Mouse (Mus musculus): ENCODE measurements at regions not wholly inside any gene's neighbourhood (a gene's known extent, or its start where the extent isn't known, plus 50 kb on each side); places are given as distances from the start of the nearest gene placed in this dataset.
A peak's percentile ranks its signal among the peaks of the same experiment; 100 is the strongest.

- ATAC-seq (ENCODE audit: low FRiP score), result no peak
- no peaks in the 10 kb centered on the region for H3K9me3 ChIP-seq
- H3K4me2 ChIP-seq, result no peak overlapping the region
- H3K27me3 ChIP-seq, result no peaks in the 10 kb centered on the region
- H3K4me1 ChIP-seq (replicated peaks), result no peaks in the 10 kb centered on the region
- H3K9ac ChIP-seq, result no peak overlapping the region
- H3K4me3 ChIP-seq, result no peak overlapping the region
- no peak overlapping the region for H3K27ac ChIP-seq
- H3K36me3 ChIP-seq, result no peaks in the 10 kb centered on the region
- WGBS, result 95% methylated on average over 2 of the region's 2 CpGs
These were observed 212.2 kb downstream of the Cdh7 start for GRCm38 (mm10) chr1:110194481-110194880.

DNA sequence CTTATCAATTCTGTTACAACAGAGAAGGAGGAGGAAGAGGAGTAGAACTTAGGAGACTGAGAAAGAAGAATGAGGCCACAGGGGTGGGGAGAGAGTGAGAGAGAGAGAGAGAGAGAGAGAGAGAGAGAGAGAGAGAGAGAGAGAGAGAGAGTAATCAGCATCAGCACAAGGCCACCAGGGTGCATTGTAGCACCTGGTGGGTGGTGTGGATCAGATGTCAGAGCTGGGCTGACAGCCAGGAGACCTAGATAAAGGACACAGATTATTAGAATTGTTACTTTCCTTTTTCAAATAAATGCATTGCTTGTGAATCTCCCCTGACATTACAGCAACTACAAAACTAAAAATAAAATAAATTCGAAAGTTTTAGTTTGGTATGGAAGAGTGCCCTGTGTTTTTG is 233.7 kb downstream of the Cdh7 start:
- H3K27ac ChIP-seq, result no peak overlapping the region
- ATAC-seq (ENCODE audit: low FRiP score), result no peak
- no peaks in the 10 kb centered on the region for H3K9me3 ChIP-seq
- no peaks in the 10 kb centered on the region for H3K4me1 ChIP-seq (replicated peaks)
- 95% methylated on average over 1 of the region's 1 CpGs for WGBS
- no peaks in the 10 kb centered on the region for H3K36me3 ChIP-seq
- H3K4me2 ChIP-seq, result no peak overlapping the region
- H3K27me3 ChIP-seq, result no peaks in the 10 kb centered on the region
- no peak overlapping the region for H3K9ac ChIP-seq
- H3K4me3 ChIP-seq, result no peak overlapping the region

DNA sequence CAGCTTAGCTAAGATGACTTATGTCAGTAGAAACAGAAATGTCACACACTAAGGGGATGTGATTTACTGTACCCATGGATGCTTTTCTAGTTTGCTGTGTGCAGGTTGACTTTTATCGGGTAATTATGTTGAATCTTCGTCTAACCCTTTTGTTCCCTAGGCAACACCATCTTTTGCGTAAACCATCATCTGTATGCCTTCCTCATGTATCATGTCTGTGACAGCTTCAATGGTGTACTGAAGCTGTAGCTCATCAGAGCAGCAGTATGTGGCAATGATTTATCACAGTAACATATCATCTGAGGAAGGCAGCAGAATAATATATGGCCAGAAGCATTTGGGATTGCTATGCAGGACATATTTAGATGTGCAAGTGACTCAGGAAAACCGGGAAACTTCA is 264.0 kb downstream of the Cdh7 start:
- H3K27ac ChIP-seq, result no peak overlapping the region
- peaks cover 3% of the 10 kb centered on the region; the same call in 1 of the 2 replicates for H3K4me1 ChIP-seq (replicated peaks)
- no peak overlapping the region for H3K4me3 ChIP-seq
- 58% methylated on average over 4 of the region's 4 CpGs for WGBS
- no peaks in the 10 kb centered on the region for H3K27me3 ChIP-seq
- no peaks in the 10 kb centered on the region for H3K9me3 ChIP-seq
- no peak overlapping the region for H3K9ac ChIP-seq
- H3K36me3 ChIP-seq, result no peaks in the 10 kb centered on the region
- ATAC-seq (ENCODE audit: low FRiP score), result peak; percentile 86
- H3K4me2 ChIP-seq, result no peak overlapping the region
